Comparison of ENCODE assay signal across 23 mouse cellular contexts in genomic region chr2:11713021-11713420, GRCm38 (mm10). TPM values are rescaled to one million over a fixed set of nuclear protein-coding genes. Genes with fewer than 3 reads are reported as not detected.
DNase-seq lines count a peak whose midpoint lies in the region; ATAC-seq and TF ChIP-seq lines count a peak whose summit lies in the region.
"Had no signal": no experiment of that assay in that cellular context is flagged by ENCODE, and none has a peak within 500 bp of the region (broad histone marks: within the 10 kb centered on the region; RNA-seq: fewer than 3 reads in every experiment).

No protein-coding gene starts in this region.

- no peak for TF ChIP-seq POLR2A in liver, adult 2 months (IDR thresholded peaks at IDR 0.05; ENCODE audit: extremely low read depth, insufficient read depth, low read length)

- H3K4me3 ChIP-seq in liver, adult 2 months (ENCODE audit: insufficient read depth, low read depth, low read length) = no peak overlapping the region
- H3K4me3 ChIP-seq in liver, embryonic 11.5 days (ENCODE audit: low read depth, low read length) = no peak overlapping the region
- no peak overlapping the region for H3K4me3 ChIP-seq in brown adipose tissue, adult 24 weeks (ENCODE audit: insufficient read depth, low read depth, low read length)
- H3K4me3 ChIP-seq: forebrain, embryonic 13.5 days; heart, embryonic 13.5 days; limb, embryonic 10.5 days; limb, embryonic 15.5 days; midbrain, embryonic 13.5 days; neural tube, embryonic 13.5 days had no signal

- no peak for ATAC-seq in liver, embryonic 11.5 days (replicated peaks; ENCODE audit: low FRiP score)
- ATAC-seq: forebrain, embryonic 13.5 days; midbrain, embryonic 13.5 days had no signal

- H3K27me3 ChIP-seq in liver, adult 2 months (ENCODE audit: control insufficient read depth, insufficient read depth, low read length) = no peaks in the 10 kb centered on the region
- no peaks in the 10 kb centered on the region for H3K27me3 ChIP-seq in liver, embryonic 11.5 days (replicated peaks; ENCODE audit: control insufficient read depth, insufficient read depth, low read length)
- H3K27me3 ChIP-seq: heart, embryonic 13.5 days; limb, embryonic 15.5 days had no signal

- TF ChIP-seq CTCF in liver, adult 2 months (IDR thresholded peaks at IDR 0.05; ENCODE audit: low read depth, low read length) = no peak

- no peaks in the 10 kb centered on the region for H3K9me3 ChIP-seq in liver, embryonic 11.5 days (ENCODE audit: control insufficient read depth, low read length)
- H3K9me3 ChIP-seq: forebrain, embryonic 13.5 days; heart, embryonic 13.5 days; limb, embryonic 10.5 days; limb, embryonic 15.5 days; midbrain, embryonic 13.5 days; neural tube, embryonic 13.5 days had no signal

- H3K27ac ChIP-seq in liver, adult 2 months (replicated peaks; ENCODE audit: insufficient read depth, low read depth, low read length) = peak overlapping the region; percentile 82
- H3K27ac ChIP-seq in liver, embryonic 11.5 days (ENCODE audit: low read depth, low read length) = no peak overlapping the region
- peak overlapping the region; percentile 68 for H3K27ac ChIP-seq in brown adipose tissue, adult 24 weeks (replicated peaks; ENCODE audit: low read depth, low read length)
- H3K27ac ChIP-seq: forebrain, embryonic 13.5 days; heart, embryonic 13.5 days; hindbrain, embryonic 14.5 days; limb, embryonic 10.5 days; limb, embryonic 15.5 days; macrophage; midbrain, embryonic 13.5 days; neural tube, embryonic 13.5 days had no signal

- H3K9ac ChIP-seq in liver, adult 2 months (ENCODE audit: low read depth, low read length) = no peak overlapping the region
- no peak overlapping the region for H3K9ac ChIP-seq in liver, embryonic 11.5 days (ENCODE audit: low read depth, low read length)
- H3K9ac ChIP-seq: forebrain, embryonic 13.5 days; heart, embryonic 13.5 days; hindbrain, embryonic 14.5 days; limb, embryonic 15.5 days; midbrain, embryonic 13.5 days; neural tube, embryonic 13.5 days had no signal

- peak; percentile 48 to 61 for DNase-seq in kidney, adult 8-10 months
- no peak for DNase-seq in kidney, adult 11 months
- peak; percentile 99 for DNase-seq in liver, adult 2 months (ENCODE audit: extremely low read depth, low read depth, low spot score)
- DNase-seq in liver, embryonic 11.5 days (ENCODE audit: low spot score) = no peak
- DNase-seq in adipocyte (ENCODE audit: low spot score) = peak; percentile 60
- DNase-seq in layer of hippocampus, adult 8-10 months (ENCODE audit: low spot score in 2 of 2) = no peak
- DNase-seq: adrenal gland, adult 8-10 months; B cell, adult 2 months; cerebellum, adult 11 months; cerebellum, adult 9-10 months; cerebellum, postnatal 36 days; gastrocnemius, postnatal 25 days; layer of hippocampus, adult 9-11 months; thymus, postnatal 4 days had no signal

- peaks cover 17% of the 10 kb centered on the region; the same call in 1 of the 2 replicates for H3K79me2 ChIP-seq in liver, adult 2 months (ENCODE audit: control insufficient read depth, insufficient read depth, low read length)

- H3K4me1 ChIP-seq in liver, adult 2 months (ENCODE audit: control insufficient read depth, insufficient read depth, low read length) = peaks cover 55% of the 10 kb centered on the region
- H3K4me1 ChIP-seq in liver, embryonic 11.5 days (replicated peaks; ENCODE audit: control insufficient read depth, insufficient read depth, low read length) = peaks cover 5% of the 10 kb centered on the region; the same call in 1 of the 2 replicates
- peaks cover 15% of the 10 kb centered on the region for H3K4me1 ChIP-seq in brown adipose tissue, adult 24 weeks (ENCODE audit: control insufficient read depth, insufficient read depth, insufficient read length, low read length)
- H3K4me1 ChIP-seq: forebrain, embryonic 13.5 days; heart, embryonic 13.5 days; limb, embryonic 10.5 days; limb, embryonic 15.5 days; midbrain, embryonic 13.5 days; neural tube, embryonic 13.5 days had no signal

- WGBS in liver, adult 2 months = 12% methylated on average over 3 of the region's 3 CpGs
- 67% methylated on average over 3 of the region's 3 CpGs for WGBS in liver, embryonic 11.5 days

- H3K4me2 ChIP-seq in liver, embryonic 11.5 days = no peak overlapping the region
- H3K4me2 ChIP-seq: forebrain, embryonic 13.5 days; heart, embryonic 13.5 days; hindbrain, embryonic 14.5 days; limb, embryonic 15.5 days; midbrain, embryonic 13.5 days; neural tube, embryonic 13.5 days had no signal

- peaks cover 21% of the 10 kb centered on the region for H3K36me3 ChIP-seq in liver, adult 2 months (ENCODE audit: control insufficient read depth, insufficient read depth, low read length)
- H3K36me3 ChIP-seq in liver, embryonic 11.5 days (ENCODE audit: control insufficient read depth, insufficient read depth, low read length) = no peaks in the 10 kb centered on the region
- H3K36me3 ChIP-seq: heart, embryonic 13.5 days; limb, embryonic 10.5 days; limb, embryonic 15.5 days; midbrain, embryonic 13.5 days; neural tube, embryonic 13.5 days had no signal

RNA-seq across cellular contexts. Expression of gene Il15ra, which starts 7.9 kb away (rescaled TPM):
- total RNA-seq in liver, adult 2 months (2014; rRNA removed) = 46.6 and 59.8 TPM in 2 replicates
- 20.1 and 24.9 TPM in 2 replicates for polyA plus RNA-seq in liver, adult 2 months (2012; rRNA removed)
- polyA plus RNA-seq in liver, embryonic 11.5 days (2014; fragmentation: Nextera tagmentation; extraction: Ambion mirVana) = 1.6 and 2.1 TPM in 2 replicates
- polyA plus RNA-seq in brown adipose tissue, adult 24 weeks (2012; ENCODE audit: insufficient read depth, insufficient read length, missing spikeins) = 44.9 and 47.0 TPM in 2 replicates
- 10 to 100 TPM in 2 of 4 experiments, 1 to 10 TPM in 2; 7.1 to 14.0 (median 10.0) TPM for total RNA-seq in layer of hippocampus, adult 8-10 months (2022)

Comparison
In these comparisons a context has a peak if more than half of its experiments do, and no peak if none do; other contexts are left out.
1. DNase-seq: peak in kidney, adult 8-10 months (2 of 2), liver, adult 2 months (single experiment) and adipocyte (single experiment); none in kidney, adult 11 months (single experiment), liver, embryonic 11.5 days (single experiment) and layer of hippocampus, adult 8-10 months (0 of 2).